Mouse (Mus musculus): ENCODE data around the gene Tmem72. TPM values are rescaled to one million over a fixed set of nuclear protein-coding genes. Genes with fewer than 3 reads are reported as not detected.

Tmem72 gene
- total and polyA plus RNA-seq, 3 experiments, result 0.01 to 0.04 TPM; not detected in 1

- DNase-seq (ENCODE audit: low read depth, low spot score), result no peak
- Histone ChIP-seq H3K4me3 (ENCODE audit: control insufficient read depth in 1 of 2, insufficient read depth in 1 of 2, low read depth in 2 of 2, low read length in 2 of 2) (no peak overlapping the region), H3K27me3 (ENCODE audit: control insufficient read depth in 1 of 2, insufficient read depth in 2 of 2, low read length in 2 of 2) (no peaks in the 10 kb centered on the region), H3K9me3 (replicated peaks; ENCODE audit: insufficient read depth, low read length) (no peaks in the 10 kb centered on the region), H3K36me3 (ENCODE audit: control insufficient read depth in 1 of 2, insufficient read depth in 2 of 2, low read length in 2 of 2) (no peaks in the 10 kb centered on the region), H3K9ac (ENCODE audit: control insufficient read depth, low read depth, low read length, poor library complexity, severe bottlenecking) (no peak overlapping the region), H3K79me2 (ENCODE audit: control insufficient read depth, insufficient read depth, low read length, poor library complexity) (no peaks in the 10 kb centered on the region), H3K4me1 (ENCODE audit: control insufficient read depth in 1 of 2, insufficient read depth in 2 of 2, low read length in 2 of 2) (no peaks in the 10 kb centered on the region), H3K27ac (ENCODE audit: control insufficient read depth, low read depth, low read length) (no peak overlapping the region)
- TF ChIP-seq GABPA (IDR thresholded peaks at IDR 0.05; ENCODE audit: low read depth, low read length) (no peak), BHLHE40 (IDR thresholded peaks at IDR 0.05; ENCODE audit: borderline replicate concordance, low read depth, low read length) (no peak)
Observed at GRCm38 (mm10) chr6:116670144-116670543, 46.6 kb downstream of the Tmem72 start.

GRCm38 (mm10) chr6:116668682-116669470, 47.8 kb downstream of the Tmem72 start:
- no peaks in the 10 kb centered on the region for H3K79me2 ChIP-seq (ENCODE audit: control insufficient read depth, insufficient read depth, low read length, poor library complexity)
- no peaks in the 10 kb centered on the region for H3K4me1 ChIP-seq (ENCODE audit: control insufficient read depth in 1 of 2, insufficient read depth in 2 of 2, low read length in 2 of 2)
- no peak overlapping the region for H3K9ac ChIP-seq (ENCODE audit: control insufficient read depth, low read depth, low read length, poor library complexity, severe bottlenecking)
- H3K4me3 ChIP-seq (ENCODE audit: control insufficient read depth in 1 of 2, insufficient read depth in 1 of 2, low read depth in 2 of 2, low read length in 2 of 2), result no peak overlapping the region
- no peak overlapping the region for H3K27ac ChIP-seq (ENCODE audit: control insufficient read depth, low read depth, low read length)
- no peaks in the 10 kb centered on the region for H3K9me3 ChIP-seq (replicated peaks; ENCODE audit: insufficient read depth, low read length)
- H3K27me3 ChIP-seq (ENCODE audit: control insufficient read depth in 1 of 2, insufficient read depth in 2 of 2, low read length in 2 of 2), result no peaks in the 10 kb centered on the region
- TF ChIP-seq NELFE (IDR thresholded peaks at IDR 0.05; ENCODE audit: low read depth, low read length), result no peak
- TF ChIP-seq GATA1 (IDR thresholded peaks at IDR 0.05; ENCODE audit: low read depth, low read length), result no peak
- no peak for TF ChIP-seq TBP (IDR thresholded peaks at IDR 0.05; ENCODE audit: low read depth, low read length)
- TF ChIP-seq UBTF (IDR thresholded peaks at IDR 0.05; ENCODE audit: borderline replicate concordance, insufficient read depth, low read depth, low read length), result no peak
- no peak for TF ChIP-seq NRF1 (IDR thresholded peaks at IDR 0.05; ENCODE audit: insufficient read depth, low read depth, low read length, poor library complexity, severe bottlenecking)
- TF ChIP-seq ZNF384 (IDR thresholded peaks at IDR 0.05; ENCODE audit: low read depth, low read length), result no peak
- no peak for TF ChIP-seq CHD2 (IDR thresholded peaks at IDR 0.05; ENCODE audit: low read length)
- no peak for TF ChIP-seq KAT2A (conservative IDR thresholded peaks at IDR 0.05; ENCODE audit: low read depth, low read length)
- no peak for TF ChIP-seq JUND (IDR thresholded peaks at IDR 0.05; ENCODE audit: low read depth, low read length)
- no peak for TF ChIP-seq MXI1 (IDR thresholded peaks at IDR 0.05; ENCODE audit: low read depth, low read length)
- no peak for TF ChIP-seq RAD21 (IDR thresholded peaks at IDR 0.05; ENCODE audit: low read depth, low read length)
- no peak for TF ChIP-seq GABPA (IDR thresholded peaks at IDR 0.05; ENCODE audit: low read depth, low read length)
- no peak for TF ChIP-seq USF2 (IDR thresholded peaks at IDR 0.05; ENCODE audit: borderline replicate concordance in 1 of 2, insufficient read depth in 1 of 2, low read depth in 1 of 2, low read length in 2 of 2)
- no peak for TF ChIP-seq MAX (IDR thresholded peaks at IDR 0.05; ENCODE audit: low read length)
- no peak for TF ChIP-seq MAZ (IDR thresholded peaks at IDR 0.05; ENCODE audit: low read depth, low read length)
- no peak for TF ChIP-seq ZKSCAN1 (IDR thresholded peaks at IDR 0.05; ENCODE audit: low read depth, low read length)
- DNase-seq (ENCODE audit: low read depth, low spot score), result no peak
- no peaks in the 10 kb centered on the region for H3K36me3 ChIP-seq (ENCODE audit: control insufficient read depth in 1 of 2, insufficient read depth in 2 of 2, low read length in 2 of 2)
